8 mouse cellular contexts compared by ENCODE assay signal in the genomic region with DNA sequence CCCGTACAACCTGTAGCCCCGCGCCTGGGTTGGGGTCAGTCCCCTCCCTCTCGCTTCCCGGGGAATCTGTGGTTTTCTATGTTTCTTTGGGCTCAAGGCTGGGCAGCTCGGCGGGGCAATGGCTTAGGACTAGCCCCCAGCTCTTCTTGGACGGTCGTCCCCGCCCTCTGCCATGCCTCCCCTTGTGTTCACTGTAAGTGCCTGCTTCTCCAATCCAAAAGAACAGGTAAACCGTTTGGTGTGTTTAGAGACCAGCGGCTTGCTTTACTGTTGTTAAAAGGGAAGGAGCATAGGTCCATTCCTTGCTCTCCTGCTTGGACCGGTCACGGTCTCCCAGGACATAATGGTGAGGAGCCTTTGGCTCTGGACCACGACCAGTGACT. TPM values are rescaled to one million over a fixed set of nuclear protein-coding genes. Genes with fewer than 3 reads are reported as not detected.
DNase-seq lines count a peak whose midpoint lies in the region; ATAC-seq and TF ChIP-seq lines count a peak whose summit lies in the region.

No protein-coding gene starts in this region.

- TF ChIP-seq POLR2A in small intestine, adult 2 months (IDR thresholded peaks at IDR 0.05; ENCODE audit: low read depth, low read length), result no peak

- TF ChIP-seq CTCF in kidney, postnatal 0 days (IDR thresholded peaks at IDR 0.05; ENCODE audit: low read depth), result no peak
- no peak for TF ChIP-seq CTCF in small intestine, adult 2 months (IDR thresholded peaks at IDR 0.05; ENCODE audit: extremely low read depth, insufficient read length, insufficient replicate concordance, low read depth, low read length)

- H3K9ac ChIP-seq in forebrain, embryonic 14.5 days (ENCODE audit: low read length), result peak overlapping the region; percentile 74; the same call in 1 of the 2 replicates
- H3K9ac ChIP-seq in kidney, postnatal 0 days (ENCODE audit: low read depth, low read length), result 0 out of 2 replicates have a peak overlapping the region, but pooled peaks have one; percentile 54

- H3K27ac ChIP-seq in forebrain, embryonic 14.5 days (ENCODE audit: low read depth, low read length), result no peak overlapping the region
- no peak overlapping the region for H3K27ac ChIP-seq in kidney, postnatal 0 days
- H3K27ac ChIP-seq in small intestine, adult 2 months (ENCODE audit: insufficient read depth, low read depth, low read length), result no peak overlapping the region

- peak overlapping the region; percentile 100 for H3K4me2 ChIP-seq in forebrain, embryonic 14.5 days (ENCODE audit: low read length)
- H3K4me2 ChIP-seq in kidney, postnatal 0 days (ENCODE audit: low read length), result peak overlapping the region; percentile 98

- no peaks in the 10 kb centered on the region for H3K36me3 ChIP-seq in forebrain, embryonic 14.5 days (ENCODE audit: control insufficient read depth, insufficient read depth, low read length)
- H3K36me3 ChIP-seq in kidney, postnatal 0 days (ENCODE audit: insufficient read depth, low read length), result no peaks in the 10 kb centered on the region
- H3K36me3 ChIP-seq in small intestine, adult 2 months (ENCODE audit: control insufficient read depth, insufficient read depth, low read length), result no peaks in the 10 kb centered on the region

- WGBS in forebrain, embryonic 14.5 days, result 2% methylated on average over 15 of the region's 15 CpGs
- 8% methylated on average over 15 of the region's 15 CpGs for WGBS in kidney, postnatal 0 days
- WGBS in small intestine, adult 2 months, result 12% methylated on average over 15 of the region's 15 CpGs

- H3K4me3 ChIP-seq in forebrain, embryonic 14.5 days (ENCODE audit: low read depth, low read length), result peak overlapping the region; percentile 70
- peak overlapping the region; percentile 61 for H3K4me3 ChIP-seq in kidney, postnatal 0 days (replicated peaks; ENCODE audit: low read depth, low read length)
- peak overlapping the region; percentile 45 for H3K4me3 ChIP-seq in small intestine, adult 2 months (ENCODE audit: low read depth, low read length)

- DNase-seq in frontal cortex, postnatal 36 days (ENCODE audit: low spot score in 2 of 2), result peak; percentile 8 to 24
- peak; percentile 7 to 14 for DNase-seq in B cell, adult 2 months
- no peak for DNase-seq in forebrain, embryonic 14.5 days (ENCODE audit: low spot score)
- peak; percentile 18 for DNase-seq in kidney, postnatal 0 days (ENCODE audit: low spot score)
- no peak for DNase-seq in thymus, postnatal 14 days
- no peak for DNase-seq in T-cell, adult 2 months (ENCODE audit: low spot score)

- no peak; the same call in none of the 2 replicates for ATAC-seq in frontal cortex, adult (ENCODE audit: low TSS enrichment)
- no peak; the same call in none of the 2 replicates for ATAC-seq in forebrain, embryonic 14.5 days
- no peak for ATAC-seq in kidney, postnatal 0 days (replicated peaks; ENCODE audit: low FRiP score, low read depth)

- no peaks in the 10 kb centered on the region for H3K4me1 ChIP-seq in forebrain, embryonic 14.5 days (ENCODE audit: control insufficient read depth, insufficient read depth, low read length)
- H3K4me1 ChIP-seq in kidney, postnatal 0 days (replicated peaks; ENCODE audit: insufficient read depth, low read length), result peaks cover 12% of the 10 kb centered on the region; the same call in 1 of the 2 replicates
- H3K4me1 ChIP-seq in small intestine, adult 2 months (ENCODE audit: control insufficient read depth, insufficient read depth, insufficient read length, low read length), result peaks cover 8% of the 10 kb centered on the region; the same call in 1 of the 2 replicates

- H3K27me3 ChIP-seq in forebrain, embryonic 14.5 days (replicated peaks; ENCODE audit: control insufficient read depth, insufficient read depth, low read length), result peaks cover 6% of the 10 kb centered on the region; the same call in 1 of the 2 replicates
- peaks cover 8% of the 10 kb centered on the region; the same call in 1 of the 2 replicates for H3K27me3 ChIP-seq in kidney, postnatal 0 days (ENCODE audit: insufficient read depth, low read length)
- H3K27me3 ChIP-seq in small intestine, adult 2 months (ENCODE audit: control insufficient read depth, insufficient read depth, low read length), result peaks cover 28% of the 10 kb centered on the region

- H3K9me3 ChIP-seq in forebrain, embryonic 14.5 days (replicated peaks; ENCODE audit: control insufficient read depth, low read length), result no peaks in the 10 kb centered on the region
- no peaks in the 10 kb centered on the region for H3K9me3 ChIP-seq in kidney, postnatal 0 days (replicated peaks; ENCODE audit: low read length)

RNA-seq across cellular contexts. Expression of gene 1110032F04Rik, which starts 1.2 kb away (rescaled TPM):
- polyA plus RNA-seq in forebrain, embryonic 14.5 days (2014; fragmentation: Nextera tagmentation; extraction: Ambion mirVana), result 3.2 and 3.6 TPM in 2 replicates
- 6.0 and 7.3 TPM in 2 replicates for polyA plus RNA-seq in kidney, postnatal 0 days (2015; fragmentation: Nextera tagmentation; extraction: Ambion mirVana)
- 0.39 and 1.7 TPM in 2 replicates for polyA plus RNA-seq in small intestine, adult 2 months (2012; rRNA removed)

Comparison
In these comparisons a context has a peak if more than half of its experiments do, and no peak if none do; other contexts are left out.
1. DNase-seq: peak in frontal cortex, postnatal 36 days (2 of 2), B cell, adult 2 months (2 of 2) and kidney, postnatal 0 days (single experiment); none in forebrain, embryonic 14.5 days (single experiment), thymus, postnatal 14 days (single experiment) and T-cell, adult 2 months (single experiment).
2. Peak in every context shown above with its lines, with median percentiles within 50 percentile points of each other: H3K4me3 ChIP-seq.